Mouse (Mus musculus) embryo, embryonic 10 days (tissue): ENCODE results near the gene Fcgrt.
"Not testable (repeated sequence)": the region's sequence is repeated elsewhere in the genome, so short reads cannot be mapped to it uniquely, and the experiment has no call there.

Source experiments
- DNase-seq: peaks from one replicate; pipeline ENCODE4 v3.0.0-alpha.2; 2015; ENCODE audit warnings: low spot score

Gene Fcgrt

GRCm38 (mm10) chr7:45103652-45104180 lies at the start of gene Fcgrt:
Gene Fcgrt (minus strand): TSS chr7:45103851.
- DNase-seq: no peak

- DNase-seq: not testable (repeated sequence)
These were observed 49.4 kb upstream of the Fcgrt start for GRCm38 (mm10) chr7:45153052-45153451.

GRCm38 (mm10) chr7:45151303-45151702 lies 47.7 kb upstream of the Fcgrt start:
- DNase-seq: no peak

- DNase-seq: no peak
These were observed 46.7 kb upstream of the Fcgrt start for GRCm38 (mm10) chr7:45150321-45150720.

- DNase-seq: no peak
These were observed 45.9 kb upstream of the Fcgrt start for GRCm38 (mm10) chr7:45149545-45149944.

- no peak for DNase-seq
These were observed 45.0 kb upstream of the Fcgrt start for GRCm38 (mm10) chr7:45148534-45149098.

GRCm38 (mm10) chr7:45147899-45148298 lies 44.2 kb upstream of the Fcgrt start:
- DNase-seq: no peak

- no peak for DNase-seq
These were observed 43.6 kb upstream of the Fcgrt start for GRCm38 (mm10) chr7:45147267-45147666.

GRCm38 (mm10) chr7:45145460-45145859 lies 41.8 kb upstream of the Fcgrt start:
- no peak for DNase-seq

- DNase-seq: no peak
These were observed 40.9 kb upstream of the Fcgrt start for GRCm38 (mm10) chr7:45144368-45145174.

- DNase-seq: no peak
These were observed 38.3 kb upstream of the Fcgrt start for GRCm38 (mm10) chr7:45141914-45142313.

- no peak for DNase-seq
These were observed 37.7 kb upstream of the Fcgrt start for GRCm38 (mm10) chr7:45141319-45141718.

- no peak for DNase-seq
These were observed 36.5 kb upstream of the Fcgrt start for GRCm38 (mm10) chr7:45139904-45140723.

GRCm38 (mm10) chr7:45138403-45138802 lies 34.8 kb upstream of the Fcgrt start:
- DNase-seq: no peak

GRCm38 (mm10) chr7:45137171-45138006 lies 33.7 kb upstream of the Fcgrt start:
- DNase-seq: no peak

- DNase-seq: peak; percentile 90
These were observed 32.4 kb upstream of the Fcgrt start, which contains the start of the genes Gm45713 and Flt3l for GRCm38 (mm10) chr7:45135993-45136567. Gene Gm45713 (minus strand): TSS chr7:45136231. Gene Flt3l (minus strand): TSS chr7:45136432.

- DNase-seq: no peak
These were observed 31.7 kb upstream of the Fcgrt start for GRCm38 (mm10) chr7:45135370-45135769.

- peak; percentile 67 for DNase-seq
These were observed 30.9 kb upstream of the Fcgrt start for GRCm38 (mm10) chr7:45134544-45135026.

- DNase-seq: no peak
These were observed 30.0 kb upstream of the Fcgrt start for GRCm38 (mm10) chr7:45133446-45134159.

GRCm38 (mm10) chr7:45131850-45132249 lies 28.2 kb upstream of the Fcgrt start:
- DNase-seq: no peak
